Mouse (Mus musculus) B cell, adult (primary cell): ENCODE measurements around the gene Snx5. TPM values are rescaled to one million over a fixed set of nuclear protein-coding genes. Genes with fewer than 3 reads are reported as not detected.

Source experiments
- total RNA-seq: library from RNA; stranded (reverse); gene quantifications from 4 replicates; pipeline ENCODE4 v1.2.4, GENCODE M21; 2023; ENCODE audit not compliant: inconsistent age

Gene Snx5
- 1,269 to 1,383 TPM (median 1,353 TPM) in 4 replicates for total RNA-seq

DNA sequence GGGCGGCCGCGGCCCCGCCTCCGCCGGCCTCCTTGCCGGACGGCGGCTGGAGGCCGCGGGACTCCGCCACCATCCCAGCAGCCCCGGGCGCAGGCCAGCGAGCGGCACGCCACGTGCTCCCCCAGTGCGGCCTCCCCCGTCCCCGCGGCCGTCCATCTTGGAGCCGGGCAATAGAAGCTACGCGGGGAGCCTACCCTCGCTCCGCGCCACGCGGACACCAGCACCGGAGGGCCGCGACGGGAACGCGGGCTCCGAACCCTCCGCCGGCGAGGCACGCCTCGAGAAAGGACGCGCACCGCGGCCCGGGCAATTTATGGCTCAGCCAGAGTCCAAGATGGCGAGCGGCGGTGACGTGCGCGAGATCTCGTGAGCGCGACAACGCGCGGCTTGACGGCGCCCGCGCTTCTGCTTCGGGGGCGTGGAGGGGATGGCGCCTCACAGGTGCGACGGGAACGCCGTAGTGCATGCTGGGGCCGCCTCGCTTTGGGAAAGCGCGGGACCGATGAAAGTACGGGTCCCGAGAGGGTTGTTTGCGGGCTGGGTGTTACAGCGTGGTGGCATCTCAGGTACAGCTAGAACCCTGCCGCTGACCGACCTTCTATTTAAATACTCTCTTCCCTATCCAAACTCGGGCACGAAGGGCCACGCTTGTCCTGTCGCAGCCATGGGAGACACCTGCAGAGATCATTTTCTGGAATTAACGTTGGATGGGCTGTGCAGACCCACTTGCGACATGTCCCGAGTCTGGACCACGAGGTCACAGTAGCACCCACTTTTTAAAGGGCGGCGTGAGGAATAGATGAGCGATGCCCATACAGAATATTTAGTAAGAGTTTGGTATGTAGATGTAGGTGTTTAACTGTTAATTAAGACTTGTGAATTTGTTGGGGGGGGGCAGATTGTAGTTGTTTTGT, at the start of gene Snx5, which contains the start of gene Mgme1:
TSS of gene Snx5 (minus strand) at position 400 of the 914 bp plus-strand sequence.
TSS of gene Mgme1 (plus strand) at position 157 of the 914 bp plus-strand sequence.

Other genes starting within 250 kb of the Snx5 start
- not detected in 4 replicates for gene Banf2, start 237.8 kb downstream of the Snx5 start, total RNA-seq
- 8.4 to 10.9 TPM (median 9.2 TPM) in 4 replicates for gene Mgme1, start 243 bp downstream of the Snx5 start, total RNA-seq
- gene Ovol2, start 61.2 kb upstream of the Snx5 start, total RNA-seq, result not detected in 4 replicates
- gene Kat14, start 98.1 kb upstream of the Snx5 start, total RNA-seq, result 33.0 to 46.9 TPM (median 37.0 TPM) in 4 replicates
- gene Pet117, start 98.1 kb upstream of the Snx5 start, total RNA-seq, result 1.2 to 6.3 TPM (median 4.0 TPM) in 4 replicates